Mouse (Mus musculus): ENCODE measurements around the gene Mpo.

Gene Mpo

DNA sequence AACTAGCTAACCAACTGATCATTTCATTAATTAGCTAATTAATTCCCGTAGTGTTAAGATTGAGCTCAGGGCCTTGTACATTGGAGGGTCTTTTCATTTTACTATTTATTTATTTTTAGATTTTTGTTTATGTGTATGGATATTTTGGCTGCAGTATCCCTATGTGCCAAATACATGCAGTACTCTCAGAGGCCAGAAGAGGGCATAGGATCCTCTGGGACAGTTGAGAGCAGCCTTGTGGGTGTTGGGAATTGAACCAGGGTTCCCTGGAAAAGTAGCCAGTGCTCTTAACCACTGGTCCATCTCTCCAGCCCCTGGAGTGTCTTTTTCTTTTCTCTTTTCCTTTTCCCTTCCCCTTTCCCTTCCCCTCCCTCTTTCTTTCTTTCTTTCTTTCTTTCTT lies 12.1 kb downstream of the Mpo start:
- DNase-seq (ENCODE audit: low read depth, low spot score), result peak; percentile 68

DNA sequence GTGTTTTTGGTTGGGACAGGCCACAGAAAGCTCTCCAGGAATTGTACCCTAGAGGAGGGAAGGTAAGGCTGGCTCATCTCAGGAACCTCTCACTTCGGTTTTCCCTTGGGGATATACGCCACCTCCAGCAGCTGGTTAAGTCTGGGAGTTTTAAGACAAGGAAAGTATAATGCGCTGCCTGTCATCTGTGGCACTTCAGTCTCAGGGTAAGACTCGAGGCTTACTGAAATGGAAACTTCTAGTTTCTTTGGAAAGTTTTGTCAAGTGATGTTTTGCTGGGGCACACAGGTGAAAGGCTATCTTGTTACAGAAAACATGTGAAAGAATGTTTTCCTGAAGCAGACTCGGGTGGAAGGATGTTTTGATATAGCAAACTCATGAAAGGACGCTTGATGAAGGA lies 14.1 kb downstream of the Mpo start:
- DNase-seq (ENCODE audit: low read depth, low spot score), result no peak

DNA sequence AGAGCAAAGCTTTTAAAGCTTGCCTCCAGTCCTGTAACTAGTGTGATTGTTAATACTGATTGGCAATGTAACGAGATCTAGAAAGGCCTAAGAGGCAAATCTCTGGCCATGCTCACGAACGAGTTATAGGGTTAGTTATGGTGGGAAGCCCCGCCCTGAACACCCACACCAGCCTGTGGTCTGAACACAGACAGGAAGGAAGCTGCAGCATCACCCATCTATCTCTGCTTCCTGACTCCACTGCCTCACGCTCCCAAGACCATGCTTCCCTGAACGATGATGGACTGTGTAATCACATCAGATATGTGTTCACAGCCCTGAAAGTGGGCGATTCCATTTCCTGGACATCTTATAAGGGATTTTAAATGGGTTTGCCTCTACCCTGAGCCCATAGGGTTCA lies 14.9 kb downstream of the Mpo start:
- no peak for DNase-seq (ENCODE audit: low read depth, low spot score)

DNA sequence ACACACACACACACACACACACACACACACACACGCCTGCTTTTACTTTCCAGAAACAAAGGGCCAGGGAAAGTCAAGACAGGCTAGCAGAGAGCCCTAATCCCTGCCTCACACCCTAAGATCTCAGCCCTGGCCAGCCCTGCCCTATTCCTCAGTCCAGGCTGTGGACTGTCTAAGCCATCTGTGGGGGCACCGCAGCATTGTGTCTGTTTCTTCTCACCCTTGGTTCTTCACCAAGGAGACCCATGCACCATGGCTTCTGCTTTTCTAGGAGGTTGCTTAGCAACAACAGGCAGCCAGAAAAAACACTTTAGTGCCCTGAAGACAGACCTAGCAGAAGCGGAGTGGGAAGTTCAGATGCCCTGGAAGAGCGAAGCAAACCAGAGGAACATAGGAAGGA lies 18.0 kb downstream of the Mpo start:
- no peak for DNase-seq (ENCODE audit: low read depth, low spot score)

DNA sequence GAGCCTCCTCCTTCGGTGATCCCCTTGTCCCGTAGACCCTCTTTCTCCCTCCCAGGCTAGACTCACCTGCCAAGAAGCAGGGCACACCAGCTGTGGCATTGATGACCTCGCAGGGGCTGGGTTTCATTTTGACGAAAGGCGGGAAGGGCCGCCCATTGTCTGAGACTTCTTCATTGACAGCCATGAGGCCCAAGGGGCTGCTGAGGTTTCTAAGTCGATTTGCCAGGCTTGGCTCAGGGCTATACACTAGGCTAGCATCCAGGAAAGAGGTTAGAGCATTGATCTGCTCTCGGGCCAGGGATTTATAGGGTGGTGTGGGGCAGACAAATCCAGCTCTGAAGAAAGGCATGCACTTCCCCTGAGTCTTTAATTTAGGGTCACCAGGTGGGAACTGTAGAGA lies 21.4 kb downstream of the Mpo start:
- no peak for DNase-seq (ENCODE audit: low read depth, low spot score)

DNA sequence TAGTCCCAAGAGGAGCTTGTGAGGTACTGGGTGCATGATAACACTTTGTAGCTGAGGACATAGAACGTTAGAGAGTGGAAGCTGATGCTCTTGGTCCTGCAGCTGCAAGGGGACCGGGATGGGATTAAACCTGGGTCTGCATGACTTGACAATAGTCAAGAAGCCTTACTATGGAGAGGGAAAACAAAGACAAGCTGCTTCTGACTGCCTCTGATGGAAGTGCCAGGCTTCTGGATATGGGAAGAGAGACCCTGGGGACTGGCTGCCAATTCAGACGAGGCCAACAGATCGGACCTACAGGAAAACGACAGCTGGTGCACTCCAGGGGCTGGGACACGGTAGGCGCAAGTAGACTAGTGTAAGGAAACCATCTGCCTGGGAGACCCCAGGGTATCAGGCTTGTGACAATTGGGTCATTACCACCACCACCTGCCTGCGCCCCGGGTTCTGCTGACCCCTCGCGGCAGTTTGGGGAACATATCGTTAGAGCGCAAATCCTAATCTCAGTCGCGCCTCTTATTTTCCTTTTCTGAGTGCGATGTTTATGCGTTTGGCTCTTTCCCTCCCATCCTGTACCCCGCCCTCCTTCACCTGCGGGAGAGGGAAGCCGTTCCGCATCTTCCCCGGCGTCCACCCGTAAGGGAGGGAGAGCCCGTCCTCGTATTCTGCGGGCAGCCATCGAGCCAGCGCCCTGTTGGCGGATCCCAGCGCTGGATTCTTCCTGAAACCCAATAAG lies 23.5 kb downstream of the Mpo start:
- DNase-seq (ENCODE audit: low read depth, low spot score), result no peak

DNA sequence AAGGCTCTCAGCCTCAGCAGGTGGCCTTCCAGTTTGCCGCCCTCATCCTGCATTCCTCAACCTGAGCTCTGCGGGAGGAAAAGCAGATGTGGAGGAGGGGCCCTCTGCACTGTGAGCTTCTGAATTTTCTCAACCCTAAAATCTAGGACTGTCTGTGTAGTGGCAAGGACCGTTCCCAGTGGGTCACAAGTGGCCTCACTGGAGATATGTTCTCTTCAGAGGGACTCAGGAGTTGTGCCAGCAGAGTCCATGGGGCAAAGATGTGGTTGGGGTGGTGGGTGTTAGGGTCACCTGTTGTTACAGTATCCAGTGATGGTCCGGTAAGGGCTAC lies 24.0 kb downstream of the Mpo start:
- DNase-seq (ENCODE audit: low read depth, low spot score), result no peak

DNA sequence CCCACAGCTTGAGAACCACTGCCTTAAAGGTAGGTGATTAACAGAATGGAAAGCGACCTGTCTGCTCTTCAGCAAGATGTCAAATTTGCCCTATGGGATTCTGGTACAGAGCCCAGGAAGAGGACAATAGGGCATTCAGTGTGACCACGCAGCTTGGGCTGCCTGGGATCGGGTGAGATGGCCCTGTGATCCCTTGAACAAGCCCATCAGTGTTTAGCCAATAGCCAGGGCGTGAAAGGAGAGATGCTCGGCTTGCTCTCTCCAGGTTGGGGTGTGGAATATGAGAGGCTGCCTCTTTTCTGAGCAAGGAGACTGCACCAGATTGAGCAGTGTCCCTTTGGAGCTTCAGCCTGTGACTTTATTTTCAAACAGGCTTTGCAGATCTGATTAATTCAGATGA lies 28.1 kb downstream of the Mpo start:
- no peak for DNase-seq (ENCODE audit: low read depth, low spot score)

DNA sequence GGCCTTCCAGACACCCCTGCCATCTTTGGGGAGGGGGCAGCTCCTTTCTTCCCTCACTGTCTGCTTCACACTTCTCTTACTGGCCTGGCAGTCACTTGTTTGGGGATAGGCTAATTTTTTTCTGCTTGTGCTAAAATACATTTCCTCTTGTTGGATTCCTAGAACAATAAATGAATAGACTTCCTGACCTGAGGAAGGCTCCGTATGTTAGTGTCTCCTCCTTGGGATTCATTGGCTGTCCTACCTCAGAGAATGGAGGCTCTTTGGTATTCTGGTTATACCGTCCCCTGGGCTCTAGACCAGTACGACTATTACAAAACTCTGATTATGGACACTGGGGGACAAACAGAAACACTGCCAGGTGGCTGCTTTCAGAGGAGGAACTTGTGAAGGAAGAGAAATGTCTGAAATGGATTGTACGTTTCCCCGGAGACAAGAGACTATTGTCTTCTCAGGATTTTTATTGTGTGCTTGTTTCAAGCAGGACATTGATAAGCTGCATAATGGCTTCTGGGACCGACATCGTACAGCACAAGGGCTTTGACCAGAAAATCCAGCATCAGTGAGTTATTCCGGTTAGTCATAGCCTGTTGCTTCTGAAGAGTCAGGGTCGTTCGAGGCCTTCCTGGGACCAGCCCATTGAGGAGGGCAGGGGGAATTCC lies 35.0 kb downstream of the Mpo start, which contains the start of gene Lpo:
Lpo (minus strand) TSS at position 51 of the 662 bp plus-strand sequence.
- DNase-seq (ENCODE audit: low read depth, low spot score), result no peak

DNA sequence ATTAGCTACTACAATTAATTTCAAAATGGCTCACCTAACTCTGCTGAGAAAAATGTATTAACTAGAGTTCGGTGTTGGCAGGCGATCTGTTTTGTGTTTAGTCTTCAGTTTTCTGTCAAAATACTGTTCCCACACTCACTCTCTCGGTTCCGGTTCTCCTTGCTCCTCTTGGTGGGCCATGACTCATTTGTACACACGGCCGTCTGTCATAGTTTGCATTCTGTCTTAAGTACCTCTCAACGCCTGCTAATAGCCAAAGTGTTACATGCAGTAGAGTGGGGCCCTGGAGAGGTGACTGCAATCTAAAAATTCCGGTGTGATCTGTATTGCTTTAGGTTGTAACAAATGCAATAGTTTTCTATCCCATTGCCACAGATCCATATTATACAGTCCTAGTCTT lies 47.3 kb downstream of the Mpo start:
- peak; percentile 7 for DNase-seq (ENCODE audit: low read depth, low spot score)

DNA sequence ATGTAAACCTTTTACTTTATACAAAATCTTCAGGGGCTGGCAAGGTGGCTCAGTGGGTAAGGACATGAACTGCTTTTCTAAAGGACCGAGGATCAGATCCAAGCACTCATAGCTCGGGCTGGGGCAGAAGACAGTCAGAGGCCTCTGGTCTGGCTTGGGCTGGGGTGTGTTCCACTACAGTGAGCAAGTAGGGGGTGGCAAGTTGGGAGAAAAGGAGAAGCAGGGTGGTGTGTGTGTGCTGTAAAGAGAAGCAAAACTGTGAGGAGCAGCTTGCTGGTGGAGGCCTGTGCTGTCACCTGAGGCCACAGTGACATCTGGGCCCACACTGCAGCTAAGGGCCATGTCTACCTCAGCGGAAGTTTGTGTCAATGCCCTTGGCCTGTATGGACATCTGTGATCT lies 48.1 kb downstream of the Mpo start:
- DNase-seq (ENCODE audit: low read depth, low spot score), result no peak

DNA sequence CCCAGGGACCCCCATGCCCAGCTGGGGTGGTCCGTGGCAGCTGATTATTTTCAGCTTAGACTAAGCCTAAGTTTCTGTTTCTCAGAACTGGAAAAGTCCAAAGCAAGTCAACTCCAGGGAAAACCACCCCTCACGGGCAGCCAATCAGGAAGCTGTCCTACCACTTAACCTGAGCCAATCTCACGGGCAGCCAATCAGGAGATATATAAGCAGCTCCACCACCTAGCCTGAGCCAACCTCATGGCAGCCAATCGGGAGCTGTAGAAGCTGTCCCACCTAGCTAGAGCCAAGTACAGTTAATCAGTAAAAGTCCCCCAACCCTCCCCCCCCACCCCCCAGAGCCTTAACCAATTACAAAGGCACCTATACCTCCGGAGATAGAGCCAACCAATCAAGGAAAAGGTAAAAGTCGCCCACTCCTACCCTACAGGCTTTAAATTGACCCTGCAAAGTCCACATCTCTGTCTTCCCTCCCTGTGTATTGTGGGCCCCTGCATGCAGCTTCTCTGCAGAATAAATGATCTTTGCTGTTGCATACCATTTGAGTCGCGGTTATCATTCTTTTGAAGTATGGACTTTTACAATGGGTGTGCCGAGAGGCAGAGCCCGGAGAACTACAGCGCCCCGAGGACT lies 53.7 kb downstream of the Mpo start:
- DNase-seq (ENCODE audit: low read depth, low spot score), result no peak

DNA sequence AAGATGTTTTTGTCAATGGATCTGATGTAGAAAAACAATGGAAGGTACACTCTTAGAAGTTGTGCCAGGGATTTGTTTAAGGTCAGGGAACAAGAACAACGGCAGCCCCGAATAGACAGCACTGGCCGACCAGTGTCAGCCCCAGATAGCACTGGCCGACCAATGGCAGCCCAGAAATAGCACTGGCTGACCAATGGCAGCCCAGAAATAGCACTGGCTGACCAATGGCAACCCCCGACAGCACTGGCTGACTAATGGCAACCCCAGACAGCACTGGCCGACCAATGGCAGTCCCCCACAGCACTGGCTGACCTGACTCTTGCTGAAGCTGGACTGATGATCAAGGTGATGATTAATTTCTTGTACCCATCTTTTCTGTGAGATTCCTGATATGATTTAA lies 54.5 kb downstream of the Mpo start:
- no peak for DNase-seq (ENCODE audit: low read depth, low spot score)

DNA sequence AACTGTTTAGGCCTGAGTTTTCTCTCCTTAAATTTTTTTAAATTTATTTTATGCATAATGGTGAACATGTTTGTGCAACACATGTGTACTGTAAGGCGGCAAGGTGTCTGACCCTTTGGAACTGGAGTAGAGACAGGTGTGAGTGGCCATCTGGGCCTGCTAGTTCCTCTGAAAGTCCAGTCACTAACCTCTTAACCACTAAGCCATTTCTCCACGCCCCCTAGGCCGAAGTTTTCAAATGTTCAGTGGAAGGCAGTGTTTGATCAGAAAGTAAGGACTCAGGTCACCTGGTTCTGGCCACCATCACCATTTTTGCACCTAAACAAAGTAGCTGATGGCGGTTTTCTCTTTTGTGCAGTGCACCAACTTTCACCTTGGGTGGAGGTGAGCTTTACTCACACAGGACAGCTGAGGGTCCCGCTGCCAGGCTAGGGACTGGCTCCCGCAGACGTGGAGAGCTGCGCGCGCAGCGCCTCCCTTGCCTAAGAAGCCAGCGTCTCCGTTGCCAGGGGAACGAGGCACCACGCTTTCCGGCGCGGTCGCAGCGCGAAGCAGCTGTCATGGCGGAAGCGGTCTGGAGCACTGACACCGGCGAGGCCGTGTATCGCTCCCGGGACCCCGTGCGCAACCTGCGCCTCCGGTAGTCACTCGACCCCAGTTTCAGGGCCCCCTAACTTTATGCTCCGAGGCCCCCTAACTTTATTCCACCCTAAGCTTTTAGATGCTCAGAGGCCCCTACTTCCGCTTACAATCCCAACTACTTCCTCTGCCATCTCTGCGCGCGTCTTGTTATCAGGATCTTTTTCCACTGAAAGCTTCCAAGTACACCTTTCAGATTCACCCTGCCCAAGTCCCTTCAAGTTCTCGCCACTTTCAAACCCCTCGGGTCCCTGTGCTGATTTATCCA lies 59.6 kb downstream of the Mpo start, which contains the start of gene Mks1:
Mks1 (plus strand) TSS at position 526 of the 907 bp plus-strand sequence.
- DNase-seq (ENCODE audit: low read depth, low spot score), result peak; percentile 88

DNA sequence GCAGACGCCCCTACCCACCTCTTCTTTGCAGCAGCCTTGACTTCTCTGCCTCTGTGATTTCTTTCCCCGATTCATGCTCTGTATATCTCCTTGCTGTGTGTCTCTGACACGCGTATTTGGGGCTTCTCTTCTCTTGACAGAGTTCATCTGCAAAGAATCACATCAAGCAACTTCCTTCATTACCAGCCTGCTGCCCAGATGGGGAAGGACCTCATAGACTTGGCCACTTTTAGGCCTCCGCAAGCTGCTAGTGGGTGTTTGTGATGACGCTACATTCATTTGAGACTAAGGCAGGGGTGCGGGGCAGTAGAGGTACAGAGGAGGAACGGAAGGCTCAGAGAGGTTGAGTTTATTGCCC lies 60.2 kb downstream of the Mpo start:
- DNase-seq (ENCODE audit: low read depth, low spot score), result peak; percentile 19

Measured in 3T3-L1 (cell line).